Mouse (Mus musculus): ENCODE results near the gene Nusap1.
"Not testable (repeated sequence)": the region's sequence is repeated elsewhere in the genome, so short reads cannot be mapped to it uniquely, and the experiment has no call there.

The Nusap1 gene

GRCm38 (mm10) chr2:119641214-119641912, 23.3 kb downstream of the Nusap1 start:
- no peak for ATAC-seq (ENCODE audit: low TSS enrichment)

- ATAC-seq (ENCODE audit: low TSS enrichment) = no peak
Measured at GRCm38 (mm10) chr2:119644254-119644653, 26.2 kb downstream of the Nusap1 start.

- peak; percentile 99 for ATAC-seq (ENCODE audit: low TSS enrichment)
Measured at GRCm38 (mm10) chr2:119662220-119663182, 44.4 kb downstream of the Nusap1 start, which contains the start of gene Ndufaf1. Gene Ndufaf1, minus strand, starts transcription at chr2:119662827.

DNA sequence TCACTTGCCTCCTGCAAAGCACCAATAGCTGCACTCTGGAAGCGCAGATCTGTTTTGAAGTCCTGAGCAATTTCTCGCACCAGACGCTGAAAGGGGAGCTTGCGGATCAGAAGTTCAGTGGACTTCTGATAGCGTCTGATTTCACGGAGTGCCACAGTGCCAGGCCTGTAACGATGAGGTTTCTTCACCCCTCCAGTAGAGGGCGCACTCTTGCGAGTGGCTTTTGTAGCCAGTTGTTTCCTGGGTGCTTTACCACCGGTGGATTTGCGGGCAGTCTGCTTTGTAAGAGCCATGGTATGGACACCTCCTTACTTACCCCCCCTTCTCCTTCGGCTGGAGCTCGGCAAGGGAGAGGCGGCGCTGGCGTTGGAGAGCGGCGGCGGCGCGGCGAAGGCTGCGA, 47.6 kb downstream of the Nusap1 start:
- not testable (repeated sequence) for ATAC-seq (ENCODE audit: low TSS enrichment)

- no peak for ATAC-seq (ENCODE audit: low TSS enrichment)
Measured at GRCm38 (mm10) chr2:119669010-119669409, 50.9 kb downstream of the Nusap1 start.

- peak; percentile 95 for ATAC-seq (ENCODE audit: low TSS enrichment)
Measured at GRCm38 (mm10) chr2:119674525-119675214, 56.6 kb downstream of the Nusap1 start, which contains the start of gene Rtf1. Gene Rtf1, plus strand, starts transcription at chr2:119675068.

DNA sequence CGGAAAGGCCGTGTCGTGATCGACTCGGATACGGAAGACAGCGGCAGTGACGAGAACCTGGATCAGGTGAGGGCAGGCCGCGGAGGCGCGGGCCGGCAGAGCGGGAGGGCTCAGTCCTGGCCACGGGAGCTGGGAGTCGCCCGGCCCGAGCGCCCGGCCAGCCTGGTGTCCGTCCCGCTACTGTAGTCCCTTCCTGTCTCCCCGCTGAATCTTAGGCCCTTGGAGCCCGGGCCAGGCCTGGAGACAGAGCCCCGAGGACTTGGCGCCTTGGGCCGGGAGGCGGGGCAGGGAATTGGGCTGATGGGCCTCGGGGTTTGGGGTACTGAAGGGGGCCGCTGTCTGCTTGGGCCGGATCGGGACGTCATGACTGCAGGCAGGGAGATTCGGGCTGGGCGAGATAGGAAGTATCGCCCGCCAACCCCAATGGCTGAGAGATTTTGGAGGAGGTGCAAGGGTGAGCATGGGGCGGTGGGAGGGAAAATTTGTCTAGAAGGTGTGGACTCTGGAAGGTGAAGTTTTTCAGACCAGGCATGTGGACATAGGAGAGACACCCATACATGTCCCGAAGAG, 57.2 kb downstream of the Nusap1 start:
- ATAC-seq (ENCODE audit: low TSS enrichment) = peak; percentile 58

DNA sequence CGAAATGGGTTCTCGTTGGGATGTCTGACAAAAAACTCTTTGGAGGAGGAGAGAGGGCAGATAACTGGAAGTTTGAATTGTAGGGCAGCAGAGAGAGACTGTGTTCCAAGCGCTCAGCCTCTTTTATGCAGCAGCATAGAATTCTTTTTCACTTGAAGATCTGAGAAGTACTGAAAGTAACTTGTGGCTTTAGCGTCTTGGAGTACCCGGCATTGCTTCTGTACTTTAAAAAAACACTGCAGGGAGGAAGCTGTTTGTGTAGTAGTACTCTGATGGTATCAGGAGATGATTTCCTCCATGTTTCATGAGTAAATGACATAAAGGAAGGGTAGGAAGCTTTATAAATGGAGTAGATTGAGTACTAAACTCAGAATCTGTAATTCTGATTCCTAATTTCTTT, 57.7 kb downstream of the Nusap1 start:
- no peak for ATAC-seq (ENCODE audit: low TSS enrichment)

GRCm38 (mm10) chr2:119683706-119684105, 65.6 kb downstream of the Nusap1 start:
- ATAC-seq (ENCODE audit: low TSS enrichment) = no peak

- no peak for ATAC-seq (ENCODE audit: low TSS enrichment)
Measured at GRCm38 (mm10) chr2:119692003-119692701, 74.1 kb downstream of the Nusap1 start.

GRCm38 (mm10) chr2:119694826-119695225, 76.7 kb downstream of the Nusap1 start:
- no peak for ATAC-seq (ENCODE audit: low TSS enrichment)

- ATAC-seq (ENCODE audit: low TSS enrichment) = no peak; the same call in 1 of the 2 replicates
Measured at GRCm38 (mm10) chr2:119696111-119696510, 78.0 kb downstream of the Nusap1 start.

DNA sequence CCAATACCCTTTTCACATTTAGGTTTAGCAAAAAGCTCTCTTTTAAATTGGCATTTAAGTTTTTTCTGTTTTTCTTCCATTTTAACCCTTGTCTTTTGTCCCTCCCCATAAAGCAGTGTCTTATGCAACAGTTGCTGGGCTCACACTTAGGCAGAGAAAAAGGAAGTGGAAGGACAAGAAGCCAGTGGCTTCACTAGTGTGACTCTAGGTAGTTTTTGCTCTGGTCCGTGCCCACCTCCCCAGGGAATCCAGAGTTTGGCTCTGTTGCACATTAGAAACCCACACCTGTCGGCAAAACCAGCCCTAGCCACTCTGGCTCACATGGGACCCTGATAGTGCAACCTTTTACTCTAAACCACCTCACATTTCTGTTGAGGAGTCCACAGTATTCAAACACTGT, 80.4 kb downstream of the Nusap1 start:
- no peak for ATAC-seq (ENCODE audit: low TSS enrichment)

DNA sequence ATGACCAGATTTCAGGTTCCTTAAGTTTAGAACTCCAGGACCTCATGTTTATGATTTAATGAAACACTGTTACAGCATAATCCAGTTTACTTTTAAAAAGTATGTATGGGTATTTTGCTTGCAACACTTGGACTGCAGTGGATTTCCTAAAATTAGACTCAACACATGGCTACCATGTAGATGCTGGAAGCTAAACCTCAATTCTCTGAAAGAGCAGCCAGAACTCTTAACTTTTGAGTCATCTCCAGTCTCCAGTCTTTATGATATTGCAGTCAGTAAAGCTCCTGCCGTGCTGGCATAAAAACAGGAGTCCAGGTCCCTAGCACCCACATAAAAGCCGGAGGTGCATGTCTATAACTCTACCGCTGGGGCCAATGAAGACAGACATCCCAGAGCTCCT, 81.9 kb downstream of the Nusap1 start:
- peak; percentile 68 for ATAC-seq (ENCODE audit: low TSS enrichment)
